Mouse (Mus musculus): ENCODE data around the gene Fgfr4.
"Not testable (repeated sequence)": the region's sequence is repeated elsewhere in the genome, so short reads cannot be mapped to it uniquely, and the experiment has no call there.

Fgfr4 gene

DNA sequence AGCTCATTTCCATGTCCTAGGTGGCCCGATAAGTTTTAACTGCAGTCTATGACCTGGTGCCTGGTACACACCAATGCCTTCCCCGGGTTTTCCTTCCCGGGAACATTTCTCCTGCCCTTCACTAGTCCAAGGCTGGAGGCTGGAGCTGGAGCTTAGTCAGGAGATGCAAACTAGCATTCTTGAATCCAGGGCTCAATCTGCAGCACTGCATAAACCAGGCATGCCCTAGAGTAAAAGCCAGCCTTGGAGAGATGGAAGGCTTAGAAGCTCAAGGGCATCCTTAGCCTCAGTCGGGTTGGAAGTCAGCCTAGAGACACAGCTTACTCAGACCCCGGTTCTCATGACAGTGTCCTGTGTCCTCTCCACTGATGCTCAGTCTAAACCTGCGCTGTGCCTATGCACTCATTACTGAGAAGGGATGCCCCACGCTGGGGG lies 19.9 kb downstream of the Fgfr4 start:
- DNase-seq (ENCODE audit: low spot score in 2 of 2), result no peak

DNA sequence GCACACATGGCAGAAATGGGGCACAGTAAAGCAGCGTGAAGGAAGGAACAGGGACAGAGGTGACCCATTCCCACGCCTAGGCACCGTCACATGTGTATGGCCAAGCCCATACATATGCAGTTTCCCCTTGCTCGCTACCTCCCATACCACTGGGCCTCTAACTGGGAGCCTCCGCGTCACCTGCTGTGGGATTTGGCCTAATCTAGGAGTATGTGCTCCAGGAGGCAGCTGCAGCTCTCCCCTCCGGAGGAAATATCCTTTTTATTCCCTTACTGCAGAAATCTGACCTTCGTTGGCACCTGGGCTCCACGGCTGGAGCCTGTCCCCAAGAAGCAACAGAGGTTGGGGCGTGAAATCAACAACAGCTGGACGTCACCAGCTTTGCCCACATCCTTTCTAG lies 21.9 kb downstream of the Fgfr4 start:
- DNase-seq (ENCODE audit: low spot score in 2 of 2), result no peak

DNA sequence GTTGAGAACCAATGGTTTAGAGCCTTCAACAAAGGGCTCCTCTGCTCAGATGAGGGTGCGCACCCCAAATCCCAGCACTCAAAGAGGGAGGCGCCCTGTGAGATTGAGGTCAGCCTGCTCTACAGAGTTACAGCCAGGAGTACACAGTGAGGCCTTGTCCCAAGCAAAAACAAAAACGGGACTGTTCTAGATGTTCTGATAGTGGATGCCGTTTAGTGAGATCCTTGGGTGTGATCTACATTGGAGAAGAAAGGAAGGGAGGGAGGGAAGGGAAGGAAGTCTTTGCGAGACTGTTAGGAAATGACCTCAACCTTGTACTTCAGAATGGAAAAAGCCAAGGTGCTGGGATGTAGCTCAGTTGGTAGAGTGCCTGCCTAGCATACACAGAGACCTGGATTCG lies 23.8 kb downstream of the Fgfr4 start:
- DNase-seq (ENCODE audit: low spot score in 2 of 2), result no peak

DNA sequence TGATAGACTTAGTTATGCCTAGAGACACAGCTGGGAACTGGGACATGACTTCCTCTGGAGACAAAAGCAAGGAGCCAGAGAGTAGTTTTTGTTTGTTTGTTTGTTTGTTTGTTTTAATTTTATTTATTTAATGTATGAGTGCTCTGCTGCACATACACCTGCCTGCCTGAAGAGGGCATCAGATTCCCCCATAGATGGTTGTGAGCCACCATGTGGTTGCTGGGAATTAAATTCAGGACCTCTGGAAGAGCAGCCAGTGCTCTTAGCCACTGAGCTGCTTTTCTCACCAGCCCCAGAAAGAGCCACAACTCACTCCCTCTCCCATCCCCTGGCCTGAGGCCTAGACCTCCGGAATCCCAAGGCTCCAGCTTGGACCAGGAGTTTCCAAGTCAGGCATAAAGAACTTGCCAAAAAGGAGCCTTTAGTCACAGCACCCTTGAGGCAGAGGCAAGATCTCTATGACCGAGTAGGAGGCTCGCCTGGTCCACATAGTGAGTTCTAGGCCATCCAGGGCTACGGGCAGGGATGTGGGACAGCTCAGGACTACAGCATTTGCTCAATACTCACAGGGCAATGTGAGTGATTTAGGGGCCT lies 25.6 kb downstream of the Fgfr4 start:
- DNase-seq (ENCODE audit: low spot score in 2 of 2), result no peak

DNA sequence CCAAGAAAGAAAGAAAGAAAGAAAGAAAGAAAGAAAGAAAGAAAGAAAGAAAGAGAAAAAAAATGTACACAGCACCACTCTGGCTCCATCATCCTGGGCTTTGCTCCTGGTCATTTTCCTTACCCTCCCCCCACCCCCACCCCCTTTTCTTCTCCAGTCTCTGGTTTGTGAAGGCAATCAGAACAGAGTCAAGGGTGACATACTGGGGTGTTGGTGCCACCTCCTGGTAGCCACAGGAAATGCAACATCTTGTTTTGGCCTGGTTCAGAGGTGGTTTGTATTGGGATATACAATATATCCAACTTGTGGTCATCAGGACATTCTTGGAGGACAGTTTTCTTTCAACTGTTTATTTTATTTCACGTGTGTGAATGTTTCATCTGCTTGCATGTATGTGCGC lies 26.1 kb downstream of the Fgfr4 start:
- DNase-seq (ENCODE audit: low spot score in 2 of 2), result peak; percentile 63 to 82

DNA sequence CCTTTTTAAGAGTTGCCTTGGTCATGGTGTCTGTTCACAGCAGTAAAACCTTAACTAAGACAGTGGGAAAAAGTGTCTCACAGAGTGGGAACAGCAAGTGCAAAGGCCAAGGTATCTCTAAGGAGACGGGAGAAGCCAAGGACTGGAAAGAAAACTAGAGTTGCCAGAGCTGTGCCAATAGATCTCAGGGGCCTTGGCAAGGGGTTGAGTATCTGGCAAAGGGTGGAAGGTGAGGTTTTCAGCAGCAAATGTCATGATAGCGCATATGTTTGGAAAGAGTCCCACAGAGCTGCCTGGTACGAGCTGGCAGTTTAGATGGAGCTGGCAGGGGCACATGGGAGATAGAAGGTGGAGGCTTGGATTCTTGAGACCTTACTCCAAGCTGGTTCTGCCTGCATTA lies 27.2 kb downstream of the Fgfr4 start:
- DNase-seq (ENCODE audit: low spot score in 2 of 2), result no peak

DNA sequence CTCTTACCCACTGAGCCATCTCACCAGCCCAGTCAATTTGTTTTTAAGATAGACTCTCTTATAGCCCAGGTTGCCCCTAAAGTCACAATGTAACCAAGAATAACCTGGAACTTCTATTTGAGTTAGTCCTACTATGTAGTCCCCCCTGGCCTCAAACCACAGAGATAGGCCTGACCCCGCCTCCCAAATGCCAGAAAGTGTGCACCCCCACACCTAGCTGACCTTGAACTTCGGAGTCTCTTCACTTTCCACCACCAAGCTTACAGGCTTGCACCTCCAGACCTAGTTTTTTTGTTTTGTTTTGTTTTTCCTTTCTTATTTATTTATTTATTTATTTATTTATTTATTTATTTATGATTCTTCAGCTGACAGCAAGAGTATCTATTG lies 29.3 kb downstream of the Fgfr4 start:
- no peak for DNase-seq (ENCODE audit: low spot score in 2 of 2)

DNA sequence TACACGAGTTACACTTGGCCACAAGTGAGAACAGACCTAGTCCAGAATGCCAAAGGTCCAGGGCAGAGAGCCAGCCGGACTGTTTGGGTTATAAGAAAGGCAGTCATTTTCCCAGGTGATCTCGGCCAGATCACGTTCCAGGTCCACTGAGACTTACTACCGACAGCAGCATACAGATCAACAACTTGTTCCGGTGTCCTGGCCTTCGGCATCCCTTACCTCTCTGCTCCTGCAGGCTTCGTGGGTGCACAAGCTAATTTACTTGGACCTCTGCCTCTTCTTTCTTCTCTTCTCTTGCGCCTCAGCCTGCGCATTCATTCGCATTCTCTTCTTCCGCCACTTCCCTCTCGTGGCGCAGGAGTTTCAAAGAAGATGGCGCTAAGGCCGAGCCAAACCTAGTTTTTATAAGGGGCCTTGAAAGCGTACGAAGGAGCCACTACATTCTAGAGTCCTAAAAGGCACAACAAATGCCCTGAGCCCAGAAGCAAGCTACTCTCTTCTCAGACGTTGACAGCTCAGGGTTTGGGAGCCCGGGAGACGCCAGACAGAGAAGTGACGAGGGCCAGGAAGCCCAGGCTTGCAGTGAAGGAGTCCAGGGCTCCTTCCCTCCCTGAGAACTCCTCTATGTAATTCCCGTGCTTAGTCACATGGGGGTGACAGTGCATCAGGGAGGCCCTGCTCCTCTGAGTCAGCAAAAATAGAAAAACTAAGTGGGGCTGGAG lies 29.9 kb downstream of the Fgfr4 start:
- peak; percentile 70 to 75 for DNase-seq (ENCODE audit: low spot score in 2 of 2)

DNA sequence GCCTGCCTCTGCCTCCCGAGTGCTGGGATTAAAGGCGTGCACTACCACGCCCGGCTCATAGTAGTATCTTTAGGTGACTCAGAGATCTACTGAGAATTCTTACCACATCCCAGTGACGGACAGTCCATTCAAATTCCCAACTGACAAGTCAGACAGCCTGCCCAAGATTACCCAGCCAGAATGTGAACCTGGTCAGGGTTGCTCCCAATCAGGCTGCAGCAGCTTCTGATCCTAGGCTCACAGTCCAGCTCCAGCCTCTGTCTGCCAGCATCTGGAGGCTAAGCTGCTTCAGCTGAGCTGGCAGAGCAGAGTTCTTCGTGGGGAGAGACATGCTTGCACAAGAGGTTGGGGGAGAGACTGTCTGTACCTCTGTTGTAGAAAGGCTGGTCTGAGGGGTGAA lies 30.9 kb downstream of the Fgfr4 start:
- DNase-seq (ENCODE audit: low spot score in 2 of 2), result no peak

DNA sequence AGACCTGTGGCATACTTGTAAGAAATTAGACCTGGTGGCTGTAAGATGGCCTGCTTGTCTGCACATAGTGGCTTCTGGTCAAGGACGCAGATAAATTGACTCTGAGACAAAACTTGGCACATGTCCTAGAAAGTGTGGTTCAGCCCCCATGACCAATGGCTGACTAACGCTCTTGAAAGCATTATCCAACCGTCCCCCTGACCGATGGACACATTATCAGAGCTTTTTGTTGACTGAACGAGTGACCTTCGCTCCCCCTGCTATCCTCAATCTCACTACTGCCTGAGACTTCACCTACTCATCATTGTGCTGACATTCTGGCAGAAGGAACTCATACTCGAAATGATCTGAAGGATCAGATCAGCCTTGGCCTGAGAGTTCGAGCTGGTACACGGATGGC lies 34.6 kb downstream of the Fgfr4 start:
- DNase-seq (ENCODE audit: low spot score in 2 of 2), result not testable (repeated sequence)

DNA sequence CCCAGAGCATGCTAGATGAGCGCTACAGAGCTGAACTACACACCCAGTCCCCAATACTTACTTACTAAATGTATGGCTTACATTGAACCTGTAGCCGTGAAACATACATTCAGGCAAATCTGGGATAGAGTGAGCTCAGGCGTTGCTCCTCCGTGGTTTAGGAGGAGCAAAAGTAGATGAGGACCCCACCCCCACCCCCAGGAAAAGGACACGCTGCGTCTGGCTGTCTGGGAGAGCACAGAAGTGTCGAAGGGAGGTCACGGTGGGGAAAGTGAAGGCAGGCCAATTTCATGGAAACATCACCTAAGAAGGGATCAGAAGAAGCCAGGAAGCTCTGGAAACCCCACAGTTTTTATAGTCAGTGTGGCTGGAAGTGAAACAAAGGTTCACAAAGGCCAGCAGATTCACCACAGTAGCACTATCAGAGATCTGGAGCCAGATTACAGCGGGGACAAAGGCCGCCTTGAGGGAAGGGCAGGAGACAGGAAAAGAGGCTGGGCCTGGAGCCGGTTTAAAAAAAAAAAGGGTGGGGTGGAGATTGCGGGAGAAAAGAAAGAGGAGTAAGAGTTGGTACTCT lies 37.2 kb downstream of the Fgfr4 start:
- DNase-seq (ENCODE audit: low spot score in 2 of 2), result no peak

DNA sequence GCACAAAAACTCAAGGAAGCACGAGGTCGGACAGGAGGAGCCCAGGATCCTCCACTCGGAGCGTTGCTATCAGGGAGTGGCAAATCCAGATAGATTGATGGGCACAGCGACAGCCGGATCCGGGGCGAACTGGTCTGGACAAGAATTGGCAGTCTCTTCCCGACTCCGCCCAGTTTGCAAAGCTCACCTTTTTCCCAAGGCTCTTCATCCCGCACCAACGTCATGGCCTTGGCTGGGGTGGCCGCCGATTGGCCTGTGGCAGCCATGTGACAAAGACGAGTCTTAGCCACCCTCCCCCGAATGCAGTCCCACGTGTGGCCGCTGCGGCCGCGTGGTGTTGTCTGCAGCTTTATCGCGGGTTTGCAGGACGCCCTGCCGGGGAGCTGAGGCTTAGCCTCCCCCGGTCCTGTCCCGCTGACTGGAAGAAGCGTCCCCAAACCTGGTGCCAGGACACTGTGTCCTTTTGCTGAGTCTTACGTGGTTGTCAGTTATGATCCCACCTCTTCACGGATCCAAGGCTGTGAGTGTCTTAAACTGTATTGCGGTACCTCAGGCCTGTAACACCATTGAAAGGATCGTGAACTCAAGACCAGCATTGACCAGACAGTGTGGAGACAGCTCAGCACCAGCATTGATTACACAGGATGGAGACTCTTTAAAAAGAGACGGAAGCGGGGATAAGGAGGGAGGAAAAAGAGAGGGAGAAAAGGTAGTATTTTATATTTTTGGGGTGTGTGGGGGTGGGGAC lies 37.9 kb downstream of the Fgfr4 start:
- DNase-seq (ENCODE audit: low spot score in 2 of 2), result peak; percentile 92 to 96

DNA sequence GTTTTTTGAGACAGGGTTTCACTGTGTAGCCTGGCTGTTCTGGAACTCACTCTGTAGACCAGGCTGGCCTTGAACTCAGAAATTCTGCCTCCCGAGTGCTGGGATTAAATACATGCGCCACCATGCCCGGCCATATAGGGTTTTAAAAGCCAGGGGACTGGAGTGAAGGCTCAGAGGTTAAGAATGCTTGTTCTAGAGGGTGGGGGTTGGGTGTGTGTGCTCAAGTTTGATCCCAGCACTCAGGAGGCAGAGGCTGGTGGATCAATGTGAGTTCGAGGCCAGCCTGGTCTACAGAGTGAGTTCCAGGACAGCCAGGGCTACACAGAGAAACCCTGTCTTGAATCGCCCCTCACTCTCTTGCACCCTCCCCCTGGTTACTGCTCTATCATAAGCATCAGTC lies 39.1 kb downstream of the Fgfr4 start:
- DNase-seq (ENCODE audit: low spot score in 2 of 2), result no peak

DNA sequence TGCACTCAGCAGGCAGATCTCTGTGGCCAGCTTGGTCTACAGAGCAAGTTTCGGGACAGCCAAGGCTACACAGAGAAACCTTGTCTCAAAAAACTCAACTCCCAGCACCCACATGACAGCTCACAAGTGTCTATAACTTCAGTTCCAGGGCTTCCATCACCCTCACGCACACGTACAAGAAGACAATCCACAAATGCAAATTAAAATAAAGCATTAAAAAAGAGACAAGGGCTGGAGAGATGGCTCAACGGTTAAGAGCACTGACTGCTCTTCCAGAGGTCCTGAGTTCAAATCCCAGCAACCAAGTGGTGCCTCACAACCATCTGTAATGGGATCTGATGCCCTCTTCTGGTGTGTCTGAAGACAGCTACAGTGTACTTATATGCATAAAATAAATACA lies 50.3 kb downstream of the Fgfr4 start:
- DNase-seq (ENCODE audit: low spot score in 2 of 2), result not testable (repeated sequence)

DNA sequence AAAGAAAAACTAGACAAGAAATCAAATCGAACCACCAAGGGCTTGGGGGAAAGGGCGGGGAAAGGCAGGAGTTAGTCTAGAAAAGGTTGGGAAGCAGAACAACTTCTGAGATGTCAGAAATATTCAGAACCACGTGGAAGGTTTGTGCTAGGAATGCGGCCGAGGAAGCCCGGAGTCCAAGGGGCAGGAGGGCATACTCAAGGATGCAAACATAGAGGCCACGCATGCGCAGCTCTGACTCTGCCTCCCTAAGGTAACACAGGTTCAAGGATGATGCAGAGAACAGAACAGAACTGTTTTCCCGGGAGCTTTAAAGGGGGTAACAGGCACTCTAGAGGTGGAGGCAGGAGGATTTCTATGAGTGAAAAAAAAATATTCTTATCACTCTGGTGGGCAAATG lies 51.3 kb downstream of the Fgfr4 start:
- no peak for DNase-seq (ENCODE audit: low spot score in 2 of 2)

DNA sequence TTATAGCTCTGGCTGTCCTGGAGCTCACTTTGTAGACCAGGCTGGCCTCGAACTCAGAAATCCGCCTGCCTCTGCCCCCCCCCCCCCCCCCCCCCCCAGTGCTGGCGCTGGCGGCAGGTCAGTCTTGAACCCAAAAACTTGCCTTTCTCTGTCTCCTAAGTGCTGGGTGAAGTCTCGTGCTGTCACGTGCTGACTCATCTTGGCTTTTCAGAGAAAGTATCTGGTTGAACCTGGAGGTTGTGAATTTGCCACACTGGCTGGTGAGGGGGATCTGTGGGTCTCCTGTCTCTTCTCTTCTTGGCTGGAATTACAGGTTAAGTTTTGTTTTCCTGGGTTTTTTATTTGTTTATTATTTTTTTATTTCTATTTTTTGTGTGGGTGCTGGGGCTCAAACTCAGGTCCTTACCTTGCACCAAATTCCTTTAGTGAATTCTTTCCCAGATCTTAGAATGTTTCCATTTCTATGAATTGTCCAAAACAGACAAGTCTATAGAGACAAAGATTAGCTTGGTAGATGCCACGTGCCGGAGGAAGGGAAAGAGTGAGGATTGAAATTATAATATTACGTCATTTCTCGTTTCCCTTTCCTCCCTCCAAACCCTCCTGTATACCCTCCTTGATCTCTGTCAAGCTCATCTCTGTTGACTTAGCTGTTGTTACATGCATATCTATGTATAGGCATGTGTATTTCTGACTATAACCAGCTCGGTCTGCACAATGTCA lies 52.4 kb downstream of the Fgfr4 start:
- no peak for DNase-seq (ENCODE audit: low spot score in 2 of 2)

DNA sequence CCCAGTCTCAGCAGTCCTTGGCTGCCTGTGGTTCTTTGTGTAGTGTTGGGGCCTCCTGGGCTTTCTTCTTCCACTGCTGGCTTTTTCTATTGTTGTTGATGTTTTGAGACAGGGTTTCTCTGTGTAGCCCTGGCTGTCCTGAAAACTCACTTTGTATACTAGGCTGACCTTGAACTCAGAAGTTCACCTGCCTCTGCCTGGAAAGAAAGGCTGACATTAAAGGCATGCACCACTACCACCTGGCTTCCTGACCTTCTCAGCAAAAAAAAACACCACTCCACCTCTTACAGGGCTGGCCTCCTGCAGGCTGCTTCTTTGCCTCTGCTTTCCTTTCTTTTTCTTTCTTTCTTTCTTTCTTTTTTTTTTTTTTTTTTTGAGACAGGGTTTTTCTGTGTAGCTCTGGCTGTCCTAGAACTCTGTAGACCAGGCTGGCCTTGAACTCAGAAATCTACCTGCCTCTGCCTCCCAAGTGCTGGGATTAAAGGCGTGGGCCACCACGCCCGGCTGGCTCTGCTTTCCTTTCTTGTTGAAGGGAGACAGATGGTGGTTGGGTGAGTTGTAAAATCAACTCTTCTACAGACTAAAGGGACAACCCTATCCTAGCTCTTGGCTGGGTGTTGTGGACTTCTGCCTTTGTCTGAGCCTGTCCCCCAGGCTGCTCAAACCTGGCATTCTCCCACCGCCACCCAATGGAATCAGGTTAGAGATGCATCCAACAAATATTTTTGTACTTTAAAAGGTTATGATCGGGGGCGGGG lies 53.2 kb downstream of the Fgfr4 start:
- no peak for DNase-seq (ENCODE audit: low spot score in 2 of 2)

DNA sequence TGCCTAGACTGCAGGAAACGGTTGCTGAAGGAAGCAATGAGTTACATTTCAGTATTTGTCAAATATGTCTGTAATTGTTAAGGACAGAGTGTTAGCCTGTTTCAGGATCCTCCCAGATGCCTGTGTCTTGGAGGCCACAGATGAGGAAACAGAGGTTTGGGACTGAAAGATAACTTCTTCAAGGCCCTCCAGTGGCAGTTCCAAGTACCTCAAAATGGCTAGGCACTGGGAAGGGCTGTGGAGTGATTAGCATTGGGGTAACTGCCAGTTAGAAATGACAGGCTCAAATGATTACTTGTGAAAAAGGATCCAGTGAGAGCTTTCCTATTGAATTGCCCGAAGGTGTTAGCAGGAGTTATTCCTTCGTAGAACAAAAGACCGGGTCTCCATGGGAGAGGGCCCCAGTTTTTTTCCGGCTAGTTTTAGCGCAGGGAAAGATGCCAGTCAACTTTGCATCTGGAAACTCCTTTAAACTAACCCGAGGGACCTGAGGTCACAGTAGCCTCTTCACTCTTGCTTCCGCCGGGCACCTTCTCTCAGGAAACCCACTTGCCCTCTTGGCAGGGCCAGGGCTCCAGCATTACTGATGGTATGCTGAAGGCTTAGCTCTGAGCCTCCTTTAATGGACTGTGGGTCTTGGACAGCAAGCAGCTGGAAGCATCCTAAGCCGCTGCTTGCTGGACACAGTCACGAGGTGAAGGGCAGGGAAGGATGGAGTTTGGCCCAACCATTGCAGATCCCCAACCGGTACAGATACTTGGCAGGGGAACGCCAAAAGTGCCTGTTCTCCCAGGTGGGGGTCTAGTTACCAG lies 56.6 kb downstream of the Fgfr4 start:
- DNase-seq (ENCODE audit: low spot score in 2 of 2), result no peak

DNA sequence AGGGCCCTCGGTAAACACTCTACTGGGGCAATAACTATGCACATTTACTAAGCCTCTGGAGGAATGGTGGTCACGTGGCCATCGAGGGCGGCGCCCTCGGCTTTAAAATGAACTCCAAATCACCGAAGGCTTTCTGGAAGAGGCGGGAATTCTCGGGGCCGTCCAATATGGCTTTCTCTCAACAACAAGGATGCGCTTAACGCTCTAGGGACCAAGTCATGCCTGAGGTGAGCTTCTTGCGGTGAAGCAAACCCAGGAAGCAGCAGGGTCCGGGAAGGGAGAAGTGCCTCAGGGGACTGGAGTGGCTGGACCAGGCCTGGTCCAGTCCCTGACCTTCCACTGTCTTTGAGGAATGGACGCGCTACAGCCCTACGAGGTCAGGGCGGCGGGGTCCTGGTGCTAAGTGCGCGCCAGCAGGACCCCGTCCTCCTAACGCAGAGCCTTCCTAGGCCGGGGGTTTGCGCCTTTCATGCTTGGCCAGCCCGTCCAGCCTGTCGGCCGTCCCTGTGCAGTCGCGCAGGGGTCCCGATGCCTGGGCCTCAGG lies 57.3 kb downstream of the Fgfr4 start, which contains the start of gene Nsd1:
TSS of gene Nsd1 (plus strand) at position 134 of the 544 bp plus-strand sequence.
- no peak for DNase-seq (ENCODE audit: low spot score in 2 of 2)

Data from frontal cortex, postnatal 36 days (tissue).